Mouse (Mus musculus): Measurements from ENCODE around the gene Tead1. TPM values are rescaled to one million over a fixed set of nuclear protein-coding genes. Genes with fewer than 3 reads are reported as not detected.

Tead1 gene
- polyA plus RNA-seq, 1 experiment from 2014 or later, result 3.2 TPM

GRCm38 (mm10) chr7:112855419-112855818 lies 176.3 kb downstream of the Tead1 start:
- no peak for DNase-seq (ENCODE audit: low spot score)

- no peak for DNase-seq (ENCODE audit: low spot score)
Measured at GRCm38 (mm10) chr7:112856121-112856571, 177.0 kb downstream of the Tead1 start.

DNA sequence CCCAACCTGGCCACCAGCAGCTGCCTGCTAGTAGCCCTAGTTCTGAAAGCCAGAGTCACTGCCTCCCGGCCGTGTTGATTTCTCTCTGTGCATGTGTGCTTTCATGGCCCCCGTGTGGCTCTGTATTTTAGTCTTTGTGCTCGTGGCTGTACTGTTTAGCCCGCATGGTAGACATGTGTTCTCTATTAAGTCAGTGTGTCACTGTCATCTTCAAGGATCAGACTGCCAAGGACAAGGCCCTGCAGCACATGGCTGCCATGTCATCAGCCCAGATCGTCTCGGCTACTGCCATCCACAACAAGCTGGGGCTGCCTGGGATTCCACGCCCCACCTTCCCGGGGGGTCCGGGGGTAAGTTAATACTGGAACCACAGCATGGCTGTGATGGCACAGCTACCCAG lies 177.5 kb downstream of the Tead1 start:
- no peak for DNase-seq (ENCODE audit: low spot score)

- DNase-seq (ENCODE audit: low spot score), result no peak
Measured at GRCm38 (mm10) chr7:112859887-112860286, 180.8 kb downstream of the Tead1 start.

DNA sequence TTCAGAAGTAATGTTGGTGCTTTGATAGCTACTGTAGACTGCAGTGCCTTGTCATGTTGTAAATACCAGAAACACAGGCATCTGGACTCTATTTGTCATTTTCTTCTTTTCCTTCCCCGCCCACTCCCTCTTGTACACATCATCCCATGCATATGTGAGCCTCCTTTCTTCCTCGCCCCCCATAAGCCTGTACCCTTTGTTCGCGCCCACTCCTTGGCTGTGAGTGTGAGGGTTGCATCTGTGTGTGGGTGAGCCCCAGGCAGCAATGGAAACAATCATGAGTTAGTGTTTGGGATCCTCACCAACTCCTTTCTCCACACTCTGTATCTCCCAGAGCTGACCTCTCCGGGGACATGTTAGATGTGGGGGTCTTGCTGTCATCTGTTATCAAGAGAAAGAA lies 183.0 kb downstream of the Tead1 start:
- DNase-seq (ENCODE audit: low spot score), result no peak

DNA sequence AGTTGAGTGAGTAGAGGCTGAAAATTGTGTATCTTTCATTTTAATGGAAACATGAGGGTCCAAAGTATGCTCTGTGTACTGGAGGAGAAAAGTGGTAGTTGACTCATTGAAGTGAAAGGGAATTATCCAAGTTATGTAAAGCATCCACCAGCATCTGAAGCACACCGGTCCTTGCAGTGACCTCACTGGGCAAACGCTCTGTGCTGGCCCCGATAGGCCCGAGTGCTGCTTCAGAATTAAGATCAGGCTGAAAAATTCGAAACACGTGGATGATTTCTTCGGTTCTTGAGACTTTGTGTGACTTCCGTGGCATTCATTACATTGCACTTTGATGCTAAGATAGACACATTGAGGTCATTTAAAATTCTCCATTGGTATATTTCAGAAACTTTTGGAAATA lies 185.1 kb downstream of the Tead1 start:
- no peak for DNase-seq (ENCODE audit: low spot score)

- peak; percentile 5 for DNase-seq (ENCODE audit: low spot score)
Measured at GRCm38 (mm10) chr7:112865739-112866138, 186.6 kb downstream of the Tead1 start.

DNA sequence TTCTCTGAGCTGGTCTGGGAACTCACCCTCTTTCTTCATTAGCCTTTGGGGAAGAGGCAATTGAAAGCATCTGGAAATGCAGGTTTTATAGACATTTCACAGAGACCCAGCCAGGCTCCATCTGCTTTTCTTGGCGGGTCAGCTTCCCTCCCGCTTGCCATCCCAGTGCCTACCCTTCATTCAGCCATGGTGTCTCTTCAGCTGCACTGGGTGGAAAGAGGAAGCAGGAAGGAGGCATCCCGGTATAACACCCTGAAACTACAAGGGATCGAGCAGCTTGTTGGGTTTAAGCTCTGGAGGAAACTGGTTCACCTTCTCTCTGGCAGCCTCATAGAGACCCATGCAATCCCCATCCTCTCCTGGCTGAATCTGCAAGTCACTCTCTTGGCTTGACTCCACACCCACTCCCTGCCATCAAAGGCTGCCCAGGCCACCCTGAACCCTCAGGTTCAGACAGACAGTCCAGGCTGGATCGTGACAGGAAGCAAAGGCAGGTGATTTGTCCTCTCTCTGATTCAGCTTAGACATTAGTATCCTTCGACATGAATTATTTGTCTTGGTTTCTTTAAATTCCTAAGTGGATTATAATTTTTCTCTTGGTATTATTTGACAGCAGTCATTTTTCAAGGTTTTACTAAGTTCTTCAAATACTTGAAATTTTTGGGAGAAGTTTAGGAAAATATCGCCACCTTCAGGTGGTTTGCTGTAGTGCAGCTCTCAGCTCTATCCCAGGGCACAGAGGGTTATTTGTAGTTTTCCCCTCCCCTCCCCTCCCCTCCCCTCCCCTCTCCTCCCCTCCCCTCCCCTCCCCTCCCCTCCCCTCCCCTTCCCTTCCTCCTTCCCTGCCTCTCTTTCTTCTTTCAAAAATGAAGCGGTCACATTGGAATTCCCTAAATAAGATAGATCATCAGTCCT lies 189.7 kb downstream of the Tead1 start:
- DNase-seq (ENCODE audit: low spot score), result peak; percentile 19

DNA sequence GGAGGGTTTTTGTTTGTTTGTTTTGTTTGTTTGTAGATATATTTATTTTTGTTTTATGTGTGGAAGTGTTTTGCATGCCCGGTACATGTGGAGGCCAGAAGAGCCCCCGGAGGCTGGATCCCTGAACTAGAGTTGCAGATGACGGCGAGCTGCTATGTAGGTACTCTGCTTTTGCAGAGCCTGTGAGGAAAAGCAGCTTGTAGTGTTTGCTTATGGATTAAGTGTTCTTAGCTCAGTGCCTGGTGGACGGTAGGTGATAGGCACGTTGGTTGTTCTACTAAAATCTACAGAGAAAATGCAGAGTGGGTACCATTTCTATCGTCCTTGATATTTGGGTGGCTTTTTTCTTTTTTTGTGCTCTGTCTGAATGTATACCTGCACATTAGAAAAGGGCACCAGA lies 192.6 kb downstream of the Tead1 start:
- DNase-seq (ENCODE audit: low spot score), result no peak

DNA sequence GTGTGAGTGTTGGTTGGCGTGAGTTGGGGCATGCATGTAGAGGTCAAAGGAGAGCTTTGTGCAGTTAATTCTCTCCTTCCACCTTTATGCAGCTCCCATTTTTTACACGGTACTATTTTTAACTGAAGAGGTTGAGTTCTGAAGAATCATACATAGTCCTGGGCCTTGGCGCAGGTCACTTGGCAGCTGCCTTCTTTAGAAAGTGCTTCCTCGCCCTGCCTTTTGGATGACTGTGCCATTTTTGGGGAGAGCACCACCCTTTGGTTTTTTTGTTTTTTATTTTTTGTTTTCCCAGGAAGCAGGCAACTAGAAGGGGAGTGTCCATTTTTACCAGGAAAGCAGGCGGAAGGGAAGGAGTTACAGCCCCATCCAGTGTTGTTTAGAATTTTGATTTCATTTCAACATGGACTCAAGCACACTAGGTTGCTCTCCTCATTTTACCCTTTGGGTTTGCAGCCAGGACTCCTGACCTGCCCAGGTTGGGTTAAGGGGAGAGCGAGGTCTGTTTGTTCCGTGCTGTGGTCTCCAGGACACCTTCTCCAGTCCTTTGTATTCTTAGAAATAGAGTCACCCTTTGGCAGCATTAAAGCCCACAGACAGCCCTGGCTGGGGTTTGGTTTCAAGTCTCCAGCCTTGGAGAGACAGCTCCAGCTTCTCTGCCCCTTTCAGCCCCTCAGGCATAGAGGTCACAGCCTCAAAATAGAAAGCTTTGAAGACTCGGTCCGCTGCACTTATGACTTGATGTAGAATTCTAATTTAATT lies 193.5 kb downstream of the Tead1 start:
- no peak for DNase-seq (ENCODE audit: low spot score)

- DNase-seq (ENCODE audit: low spot score), result no peak
Measured at GRCm38 (mm10) chr7:112876128-112876527, 197.0 kb downstream of the Tead1 start.

GRCm38 (mm10) chr7:112883791-112884274 lies 204.7 kb downstream of the Tead1 start:
- DNase-seq (ENCODE audit: low spot score), result no peak

DNA sequence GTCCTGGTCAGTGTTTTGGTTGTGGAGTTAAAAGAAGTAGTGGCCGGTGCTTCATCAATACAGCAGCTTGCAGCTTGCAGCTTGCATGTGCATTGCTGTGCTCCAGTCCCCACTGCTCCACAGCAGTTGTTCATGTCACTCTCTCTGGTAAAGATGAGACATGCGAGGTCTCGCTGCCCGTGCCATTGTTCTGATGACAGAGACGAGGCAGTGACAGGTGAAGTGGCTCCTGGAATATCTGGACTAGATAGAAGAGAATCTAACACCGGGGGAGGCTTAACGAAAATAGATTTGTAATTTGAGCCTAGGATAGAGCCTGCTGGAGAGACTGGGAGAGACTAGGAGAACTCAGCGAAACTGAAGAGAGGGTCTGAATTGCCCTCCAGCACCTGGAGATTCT lies 206.4 kb downstream of the Tead1 start:
- DNase-seq (ENCODE audit: low spot score), result no peak

DNA sequence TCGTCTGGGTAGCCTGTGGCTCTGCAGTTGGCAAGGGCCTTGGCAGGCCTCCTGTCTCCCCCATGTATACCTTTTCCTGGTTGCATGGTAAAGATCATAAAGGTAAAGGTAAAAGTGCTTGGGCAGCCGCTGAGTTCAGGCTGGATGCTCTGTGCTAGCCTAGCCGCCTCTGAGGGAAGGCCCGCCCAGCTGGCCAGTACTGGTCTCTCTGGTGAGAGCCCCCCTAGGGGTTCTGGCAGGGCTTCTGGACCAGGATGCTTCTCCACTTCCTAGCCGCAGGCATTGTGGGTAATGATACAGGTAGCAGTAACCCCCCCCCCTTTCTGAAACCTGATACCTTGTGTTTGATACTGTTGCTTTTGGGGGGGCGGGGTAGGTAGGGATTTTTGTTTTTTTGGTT lies 212.8 kb downstream of the Tead1 start:
- no peak for DNase-seq (ENCODE audit: low spot score)

GRCm38 (mm10) chr7:112892595-112892994 lies 213.5 kb downstream of the Tead1 start:
- DNase-seq (ENCODE audit: low spot score), result no peak

DNA sequence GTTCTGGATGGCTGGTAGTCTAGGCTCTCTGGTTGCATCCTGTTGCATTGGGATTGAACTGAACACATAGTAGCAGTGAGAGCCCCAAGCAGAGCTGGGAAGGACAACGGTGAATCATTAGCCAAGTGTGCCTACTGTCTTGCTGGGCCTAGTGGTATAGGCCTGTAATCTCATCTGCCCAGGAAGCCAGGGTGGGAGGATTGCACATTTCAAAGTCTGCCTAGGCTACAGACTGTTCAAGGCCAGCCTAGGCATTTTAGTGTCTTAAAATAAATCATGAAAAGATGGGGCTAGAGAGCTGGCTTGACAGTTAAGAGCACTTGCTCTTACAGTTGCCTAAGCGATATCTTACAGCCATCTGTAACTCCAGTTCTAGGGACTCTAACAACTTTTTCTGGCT lies 217.2 kb downstream of the Tead1 start:
- no peak for DNase-seq (ENCODE audit: low spot score)

- no peak for DNase-seq (ENCODE audit: low spot score)
Measured at GRCm38 (mm10) chr7:112901710-112902109, 222.6 kb downstream of the Tead1 start.

GRCm38 (mm10) chr7:112906848-112907247 lies 227.7 kb downstream of the Tead1 start:
- no peak for DNase-seq (ENCODE audit: low spot score)

DNA sequence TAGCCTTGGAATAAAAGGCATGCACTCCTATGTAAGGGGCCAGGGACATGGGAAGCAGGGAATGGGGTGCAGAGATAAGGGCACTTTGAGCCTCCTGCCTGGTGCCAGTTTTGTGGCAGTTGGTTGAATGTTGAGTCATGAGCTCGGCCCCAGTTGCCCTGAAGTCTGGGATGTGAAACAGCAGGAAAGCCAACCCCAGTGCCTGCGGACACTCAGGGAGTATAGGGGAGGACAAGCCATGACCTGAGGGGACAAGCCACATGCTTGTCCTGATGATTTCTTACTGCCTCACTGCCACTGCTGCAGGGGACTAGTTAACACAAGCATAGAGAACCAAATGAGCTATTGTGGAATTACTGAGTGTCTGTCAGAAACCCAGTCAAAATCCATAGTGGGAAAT lies 228.3 kb downstream of the Tead1 start:
- no peak for DNase-seq (ENCODE audit: low spot score)

GRCm38 (mm10) chr7:112909164-112909563 lies 230.0 kb downstream of the Tead1 start:
- no peak for DNase-seq (ENCODE audit: low spot score)

DNA sequence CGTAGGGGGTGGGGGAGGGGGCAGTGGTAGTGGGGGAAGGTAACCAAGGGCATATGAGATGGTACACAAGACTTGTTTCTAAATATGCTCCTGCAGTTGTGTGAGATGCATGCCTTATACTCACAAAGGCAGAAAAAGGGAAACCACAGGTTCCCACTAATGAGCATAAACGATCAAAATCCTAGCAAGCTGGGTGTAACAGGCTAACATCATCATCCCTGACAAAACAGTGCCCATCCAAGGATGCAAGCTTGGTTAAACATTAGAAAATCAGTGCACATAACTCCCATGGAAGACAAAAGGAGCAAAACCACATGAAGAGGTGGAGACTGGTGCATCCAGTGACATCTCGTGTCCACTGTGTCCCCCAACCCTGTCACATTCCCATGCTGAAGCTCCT lies 233.9 kb downstream of the Tead1 start:
- DNase-seq (ENCODE audit: low spot score), result no peak

DNA sequence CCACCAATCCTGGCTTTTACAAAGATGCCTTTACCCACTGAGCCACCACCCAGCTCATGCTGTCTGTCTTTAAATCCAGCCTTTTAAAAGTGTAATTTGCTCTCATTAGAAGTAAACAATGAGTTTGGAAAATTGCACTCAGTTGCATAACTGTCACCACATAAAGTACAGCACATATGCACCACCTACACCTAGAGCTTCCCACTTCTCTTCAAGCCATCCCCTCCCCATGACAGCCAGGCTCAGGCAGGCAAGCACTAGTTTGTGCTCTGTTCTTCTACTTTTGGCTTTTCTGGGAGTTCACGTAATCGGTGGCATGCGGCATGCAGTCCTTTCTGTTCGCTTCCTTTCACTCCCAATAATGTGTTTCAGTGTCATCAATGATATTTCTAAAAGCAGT lies 236.5 kb downstream of the Tead1 start:
- no peak for DNase-seq (ENCODE audit: low spot score)
